Mouse (Mus musculus) megakaryocyte, adult 5-6 weeks (primary cell): ENCODE measurements around the gene Aebp1. TPM values are rescaled to one million over a fixed set of nuclear protein-coding genes. Genes with fewer than 3 reads are reported as not detected.

Experiments used
- ATAC-seq: 2 replicates; pipeline ENCODE4 v1.8.0; 2016; ENCODE audit warnings: mild to moderate bottlenecking, inconsistent platforms; ENCODE audit not compliant: poor library complexity, severe bottlenecking
- total RNA-seq, 2 experiments: library from RNA; stranded (forward) in 1 of 2; stranded (reverse) in 1 of 2; fragments of 153-499, 151-499 nt in 1 of 2; fragments of 221-1000, 200-1000 nt in 1 of 2; gene quantifications; 2 replicates each; pipeline versions ENCODE4 v1.2.3 to v1.2.4; 2015 to 2017

Aebp1 gene
- total RNA-seq, 2 experiments from 2014 or later: 0.11 TPM; not detected in 1

DNA sequence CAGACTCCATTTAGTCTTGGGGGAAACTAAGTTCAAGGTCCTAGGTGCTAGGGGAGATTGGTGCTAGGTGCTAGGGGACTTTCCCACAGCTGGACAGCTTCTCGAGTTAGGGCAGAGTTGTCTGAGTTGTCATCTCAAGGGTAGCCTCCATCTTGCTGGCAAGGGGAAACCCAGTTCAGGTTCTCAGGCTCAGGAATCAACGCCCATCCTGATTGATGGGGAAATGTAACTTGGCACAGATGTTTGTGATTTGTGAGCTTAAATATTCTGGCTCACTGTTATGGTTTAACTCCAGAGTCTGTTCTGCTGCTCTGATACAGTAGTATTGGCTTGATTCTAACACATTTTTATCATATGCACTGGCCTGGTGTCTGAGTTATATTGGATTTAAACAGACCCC, 56.4 kb downstream of the Aebp1 start:
- ATAC-seq: no peak

DNA sequence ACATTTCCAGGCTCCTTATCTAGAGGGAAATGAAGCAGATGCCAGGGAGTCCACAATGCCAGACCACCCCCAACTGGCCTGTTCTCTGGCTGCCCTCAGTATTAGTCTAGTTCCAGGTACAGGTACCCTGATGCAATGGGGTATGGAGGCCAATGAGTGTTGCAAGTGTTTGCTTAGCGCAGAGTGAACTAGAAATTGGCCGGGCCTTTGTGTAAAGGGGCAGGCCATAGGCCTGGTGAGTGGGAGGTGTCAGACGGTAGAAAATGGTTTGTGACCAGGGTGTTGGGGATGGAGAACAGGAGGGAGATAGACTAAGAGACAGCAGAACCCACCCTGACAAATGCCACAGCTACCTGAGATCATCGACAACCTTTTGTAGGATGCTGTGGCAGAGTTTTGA, 57.9 kb downstream of the Aebp1 start:
- no peak for ATAC-seq

DNA sequence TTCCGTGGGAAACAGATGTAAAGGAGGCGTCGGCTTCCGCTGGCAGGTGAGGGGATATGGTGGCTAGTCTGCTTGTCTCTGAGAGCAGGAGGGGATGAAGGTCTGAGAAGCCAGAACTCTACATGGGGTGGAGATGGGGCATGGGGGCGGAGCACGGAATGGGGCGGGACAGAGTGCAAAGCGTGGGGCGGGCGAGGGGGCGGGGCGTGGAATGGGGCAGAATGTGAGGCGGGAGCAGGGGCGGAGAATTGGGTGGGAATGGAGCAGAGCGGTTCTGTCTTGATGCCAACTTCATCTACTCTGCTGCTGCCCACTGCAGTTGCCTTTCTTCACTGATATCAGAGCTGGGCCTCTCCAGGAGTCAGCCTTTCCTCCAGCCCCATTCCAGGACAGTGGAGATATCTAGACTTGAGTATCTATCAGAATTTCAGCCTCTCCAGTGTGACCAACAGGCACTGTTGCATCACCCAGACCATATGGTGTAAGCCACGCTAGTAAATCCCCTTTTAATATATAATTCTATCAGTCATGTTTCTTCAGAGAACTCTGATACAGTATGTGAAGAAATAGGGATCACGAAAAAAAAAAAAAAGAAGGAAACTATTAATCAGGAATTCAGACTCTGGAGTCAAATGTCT, 58.7 kb downstream of the Aebp1 start:
- no peak for ATAC-seq

Other genes with a start within 250 kb of the Aebp1 start
- gene Mrps24, start 146.3 kb upstream of the Aebp1 start, total RNA-seq (2015): 67.4 and 74.1 TPM in 2 replicates
- gene Mrps24, start 146.3 kb upstream of the Aebp1 start, total RNA-seq (2017): 30.7 and 41.2 TPM in 2 replicates
- gene Urgcp, start 99.6 kb upstream of the Aebp1 start, total RNA-seq (2015): 4.1 and 4.5 TPM in 2 replicates
- 7.5 and 8.7 TPM in 2 replicates for gene Urgcp, start 99.6 kb upstream of the Aebp1 start, total RNA-seq (2017)
- 84.5 and 90.0 TPM in 2 replicates for gene Dbnl, start 73.5 kb upstream of the Aebp1 start, total RNA-seq (2015)
- 176 and 179 TPM in 2 replicates for gene Dbnl, start 73.5 kb upstream of the Aebp1 start, total RNA-seq (2017)
- gene Pgam2, start 58.2 kb upstream of the Aebp1 start, total RNA-seq (2015): not detected in 2 replicates
- not detected in 2 replicates for gene Pgam2, start 58.2 kb upstream of the Aebp1 start, total RNA-seq (2017)
- gene Polm, start 23.9 kb upstream of the Aebp1 start, total RNA-seq (2015): 10.4 and 10.7 TPM in 2 replicates
- gene Polm, start 23.9 kb upstream of the Aebp1 start, total RNA-seq (2017): 6.0 and 8.8 TPM in 2 replicates
- gene Pold2, start 16.3 kb downstream of the Aebp1 start, total RNA-seq (2015): 23.8 and 31.6 TPM in 2 replicates
- 19.0 and 29.3 TPM in 2 replicates for gene Pold2, start 16.3 kb downstream of the Aebp1 start, total RNA-seq (2017)
- gene Myl7, start 36.8 kb downstream of the Aebp1 start, total RNA-seq (2015): not detected in 2 replicates
- gene Myl7, start 36.8 kb downstream of the Aebp1 start, total RNA-seq (2017): not detected in 2 replicates
- gene Gck, start 88.1 kb downstream of the Aebp1 start, total RNA-seq (2015): not detected in 2 replicates
- not detected in 2 replicates for gene Gck, start 88.1 kb downstream of the Aebp1 start, total RNA-seq (2017)
- 18.2 and 21.0 TPM in 2 replicates for gene Ykt6, start 93.7 kb downstream of the Aebp1 start, total RNA-seq (2015)
- gene Ykt6, start 93.7 kb downstream of the Aebp1 start, total RNA-seq (2017): 41.8 and 54.2 TPM in 2 replicates
- 0.38 and 0.71 TPM in 2 replicates for gene Camk2b, start 204.4 kb downstream of the Aebp1 start, total RNA-seq (2015)
- 0.59 and 1.3 TPM in 2 replicates for gene Camk2b, start 204.4 kb downstream of the Aebp1 start, total RNA-seq (2017)